Mouse (Mus musculus): ENCODE measurements around the gene H2al1f. TPM values are rescaled to one million over a fixed set of nuclear protein-coding genes. Genes with fewer than 3 reads are reported as not detected.

The H2al1f gene
- polyA plus RNA-seq (2015; fragmentation: Nextera tagmentation; extraction: Ambion mirVana) = not detected in 2 replicates

DNA sequence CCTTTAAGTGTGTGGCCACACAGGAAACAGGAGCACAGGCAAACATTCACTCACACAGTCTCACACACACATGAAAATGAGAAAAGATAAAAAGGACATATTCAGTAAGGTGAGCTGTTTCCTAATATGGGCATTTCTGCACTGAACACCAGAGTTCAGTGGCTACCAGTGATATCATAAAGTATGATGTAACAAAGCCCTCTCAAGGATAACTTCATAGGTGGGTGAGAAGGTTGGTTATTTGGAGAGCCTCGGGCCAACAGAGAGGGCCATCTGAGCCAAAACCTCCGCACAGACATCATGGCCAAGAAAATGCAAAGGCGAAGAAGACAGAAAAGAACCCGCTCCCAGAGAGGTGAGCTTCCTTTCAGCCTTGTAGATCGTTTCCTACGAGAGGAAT is at the start of gene H2al1f:
Gene H2al1f (plus strand): TSS at position 301 of the 400 bp plus-strand sequence.

DNA sequence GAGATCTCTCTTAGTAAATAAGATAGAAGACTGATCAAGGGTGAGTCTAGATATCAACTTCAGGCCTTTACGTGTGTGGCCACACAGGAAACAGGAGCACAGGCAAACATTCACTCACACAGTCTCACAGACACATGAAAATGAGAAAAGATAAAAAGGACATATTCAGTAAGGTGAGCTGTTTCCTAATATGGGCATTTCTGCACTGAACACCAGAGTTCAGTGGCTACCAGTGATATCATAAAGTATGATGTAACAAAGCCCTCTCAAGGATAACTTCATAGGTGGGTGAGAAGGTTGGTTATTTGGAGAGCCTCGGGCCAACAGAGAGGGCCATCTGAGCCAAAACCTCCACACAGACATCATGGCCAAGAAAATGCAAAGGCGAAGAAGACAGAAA is 16.0 kb upstream of the H2al1f start, which contains the start of gene H2al1a:
Gene H2al1a (plus strand): TSS at position 301 of the 400 bp plus-strand sequence.

GRCm38 (mm10) chrX:11302132-11302531 is 12.8 kb upstream of the H2al1f start, which contains the start of gene H2al1b:
Gene H2al1b (plus strand): TSS chrX:11302432.

DNA sequence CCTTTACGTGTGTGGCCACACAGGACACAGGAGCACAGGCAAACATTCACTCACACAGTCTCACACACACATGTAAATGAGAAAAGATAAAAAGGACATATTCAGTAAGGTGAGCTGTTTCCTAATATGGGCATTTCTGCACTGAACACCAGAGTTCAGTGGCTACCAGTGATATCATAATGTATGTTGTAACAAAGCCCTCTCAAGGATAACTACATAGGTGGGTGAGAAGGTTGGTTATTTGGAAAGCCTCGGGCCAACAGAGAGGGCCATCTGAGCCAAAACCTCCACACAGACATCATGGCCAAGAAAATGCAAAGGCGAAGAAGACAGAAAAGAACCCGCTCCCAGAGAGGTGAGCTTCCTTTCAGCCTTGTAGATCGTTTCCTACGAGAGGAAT is 9.6 kb upstream of the H2al1f start, which contains the start of gene H2al1c:
Gene H2al1c (plus strand): TSS at position 301 of the 400 bp plus-strand sequence.

DNA sequence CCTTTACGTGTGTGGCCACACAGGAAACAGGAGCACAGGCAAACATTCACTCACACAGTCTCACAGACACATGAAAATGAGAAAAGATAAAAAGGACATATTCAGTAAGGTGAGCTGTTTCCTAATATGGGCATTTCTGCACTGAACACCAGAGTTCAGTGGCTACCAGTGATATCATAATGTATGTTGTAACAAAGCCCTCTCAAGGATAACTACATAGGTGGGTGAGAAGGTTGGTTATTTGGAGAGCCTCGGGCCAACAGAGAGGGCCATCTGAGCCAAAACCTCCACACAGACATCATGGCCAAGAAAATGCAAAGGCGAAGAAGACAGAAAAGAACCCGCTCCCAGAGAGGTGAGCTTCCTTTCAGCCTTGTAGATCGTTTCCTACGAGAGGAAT is 6.4 kb upstream of the H2al1f start, which contains the start of gene H2al1d:
Gene H2al1d (plus strand): TSS at position 301 of the 400 bp plus-strand sequence.

GRCm38 (mm10) chrX:11311634-11312033 is 3.3 kb upstream of the H2al1f start, which contains the start of gene H2al1e:
Gene H2al1e (plus strand): TSS chrX:11311934.

DNA sequence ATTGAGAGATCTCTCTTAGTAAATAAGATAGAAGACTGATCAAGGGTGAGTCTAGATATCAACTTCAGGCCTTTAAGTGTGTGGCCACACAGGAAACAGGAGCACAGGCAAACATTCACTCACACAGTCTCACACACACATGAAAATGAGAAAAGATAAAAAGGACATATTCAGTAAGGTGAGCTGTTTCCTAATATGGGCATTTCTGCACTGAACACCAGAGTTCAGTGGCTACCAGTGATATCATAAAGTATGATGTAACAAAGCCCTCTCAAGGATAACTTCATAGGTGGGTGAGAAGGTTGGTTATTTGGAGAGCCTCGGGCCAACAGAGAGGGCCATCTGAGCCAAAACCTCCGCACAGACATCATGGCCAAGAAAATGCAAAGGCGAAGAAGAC is 3.0 kb downstream of the H2al1f start, which contains the start of gene H2al1g:
Gene H2al1g (plus strand): TSS at position 301 of the 400 bp plus-strand sequence.

GRCm38 (mm10) chrX:11321192-11321591 is 6.2 kb downstream of the H2al1f start, which contains the start of gene H2al1h:
Gene H2al1h (plus strand): TSS chrX:11321492.

DNA sequence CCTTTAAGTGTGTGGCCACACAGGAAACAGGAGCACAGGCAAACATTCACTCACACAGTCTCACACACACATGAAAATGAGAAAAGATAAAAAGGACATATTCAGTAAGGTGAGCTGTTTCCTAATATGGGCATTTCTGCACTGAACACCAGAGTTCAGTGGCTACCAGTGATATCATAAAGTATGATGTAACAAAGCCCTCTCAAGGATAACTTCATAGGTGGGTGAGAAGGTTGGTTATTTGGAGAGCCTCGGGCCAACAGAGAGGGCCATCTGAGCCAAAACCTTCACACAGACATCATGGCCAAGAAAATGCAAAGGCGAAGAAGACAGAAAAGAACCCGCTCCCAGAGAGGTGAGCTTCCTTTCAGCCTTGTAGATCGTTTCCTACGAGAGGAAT is 9.4 kb downstream of the H2al1f start, which contains the start of gene H2al1i:
Gene H2al1i (plus strand): TSS at position 301 of the 400 bp plus-strand sequence.

DNA sequence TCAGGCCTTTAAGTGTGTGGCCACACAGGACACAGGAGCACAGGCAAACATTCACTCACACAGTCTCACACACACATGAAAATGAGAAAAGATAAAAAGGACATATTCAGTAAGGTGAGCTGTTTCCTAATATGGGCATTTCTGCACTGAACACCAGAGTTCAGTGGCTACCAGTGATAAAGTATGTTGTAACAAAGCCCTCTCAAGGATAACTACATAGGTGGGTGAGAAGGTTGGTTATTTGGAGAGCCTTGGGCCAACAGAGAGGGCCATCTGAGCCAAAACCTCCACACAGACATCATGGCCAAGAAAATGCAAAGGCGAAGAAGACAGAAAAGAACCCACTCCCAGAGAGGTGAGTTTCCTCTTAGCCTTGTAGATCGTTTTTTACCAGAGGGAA is 12.6 kb downstream of the H2al1f start, which contains the start of gene H2al1j:
Gene H2al1j (plus strand): TSS at position 301 of the 400 bp plus-strand sequence.

Other genes starting within 250 kb of the H2al1f start
- gene H2al1a, start 15.9 kb upstream of the H2al1f start, polyA plus RNA-seq (2015; fragmentation: Nextera tagmentation; extraction: Ambion mirVana) = not detected in 2 replicates
- not detected in 2 replicates for gene H2al1b, start 12.7 kb upstream of the H2al1f start, polyA plus RNA-seq (2015; fragmentation: Nextera tagmentation; extraction: Ambion mirVana)
- gene H2al1c, start 9.5 kb upstream of the H2al1f start, polyA plus RNA-seq (2015; fragmentation: Nextera tagmentation; extraction: Ambion mirVana) = not detected in 2 replicates
- not detected in 2 replicates for gene H2al1d, start 6.3 kb upstream of the H2al1f start, polyA plus RNA-seq (2015; fragmentation: Nextera tagmentation; extraction: Ambion mirVana)
- not detected in 2 replicates for gene H2al1e, start 3.2 kb upstream of the H2al1f start, polyA plus RNA-seq (2015; fragmentation: Nextera tagmentation; extraction: Ambion mirVana)
- not detected in 2 replicates for gene H2al1g, start 3.1 kb downstream of the H2al1f start, polyA plus RNA-seq (2015; fragmentation: Nextera tagmentation; extraction: Ambion mirVana)
- gene H2al1h, start 6.3 kb downstream of the H2al1f start, polyA plus RNA-seq (2015; fragmentation: Nextera tagmentation; extraction: Ambion mirVana) = not detected in 2 replicates
- not detected in 2 replicates for gene H2al1i, start 9.5 kb downstream of the H2al1f start, polyA plus RNA-seq (2015; fragmentation: Nextera tagmentation; extraction: Ambion mirVana)
- gene H2al1j, start 12.7 kb downstream of the H2al1f start, polyA plus RNA-seq (2015; fragmentation: Nextera tagmentation; extraction: Ambion mirVana) = not detected in 2 replicates